Mouse (Mus musculus) neural tube, embryonic 11.5 days (tissue): Measurements from ENCODE around the gene Nup188. TPM values are rescaled to one million over a fixed set of nuclear protein-coding genes. Genes with fewer than 3 reads are reported as not detected.

ENCODE experiments used
- ATAC-seq: fragments of 200-750 bp; cut with Nextera tagmentation; 2 replicates; pipeline ENCODE4 v1.8.0; 2017; ENCODE audit warnings: moderate number of reproducible peaks, mild to moderate bottlenecking, moderate TSS enrichment, moderate library complexity; ENCODE audit not compliant: insufficient read depth, low FRiP score, low TSS enrichment
- DNase-seq: peaks from one replicate; pipeline ENCODE4 v3.0.0-alpha.2; 2015; ENCODE audit warnings: low spot score
- H3K27ac ChIP-seq: fragments of 300-500 bp; sonication (generic); 2 replicates; pipeline ENCODE4 v1.5.1; 2014; ENCODE audit warnings: low read depth, mild to moderate bottlenecking, low read length
- H3K27me3 ChIP-seq: fragments of 300-500 bp; sonication (generic); 2 replicates; pipeline ENCODE4 v1.6.1; 2014; ENCODE audit warnings: mild to moderate bottlenecking, low read length, mixed read lengths; ENCODE audit not compliant: control insufficient read depth, insufficient read depth
- H3K36me3 ChIP-seq: fragments of 300-500 bp; sonication (generic); 2 replicates; pipeline ENCODE4 v1.6.1; 2014; ENCODE audit warnings: mild to moderate bottlenecking, low read length, moderate library complexity, mixed read lengths; ENCODE audit not compliant: control insufficient read depth, insufficient read depth
- H3K4me1 ChIP-seq: fragments of 300-500 bp; sonication (generic); 2 replicates; pipeline ENCODE4 v1.6.1; 2014; ENCODE audit warnings: low read length, mixed read lengths; ENCODE audit not compliant: control insufficient read depth, insufficient read depth
- H3K4me2 ChIP-seq: fragments of 300-500 bp; sonication (generic); 2 replicates; pipeline ENCODE4 v1.6.1; 2014; ENCODE audit warnings: low read depth, mild to moderate bottlenecking, moderate library complexity
- H3K4me3 ChIP-seq: fragments of 300-500 bp; sonication (generic); 2 replicates; pipeline ENCODE4 v1.5.1; 2014; ENCODE audit warnings: low read depth, low read length
- H3K9ac ChIP-seq: fragments of 300-500 bp; sonication (generic); 2 replicates; pipeline ENCODE4 v1.6.1; 2014; ENCODE audit warnings: mild to moderate bottlenecking, low read length
- H3K9me3 ChIP-seq: fragments of 300-500 bp; sonication (generic); 2 replicates; pipeline ENCODE4 v1.6.1; 2016; ENCODE audit warnings: low read length; ENCODE audit not compliant: control insufficient read depth
- WGBS: fragments of 180-500 bp; shearing (Covaris S2); extraction: QIAGEN DNeasy Blood & Tissue Kit; methylation state at CpG from one replicate; pipeline ENCODE4 v1.1.7; 2014; 5-methylcytosine and 5-hydroxymethylcytosine counted together
- polyA plus RNA-seq: library from polyadenylated mRNA; unstranded; fragments of >200 nt; fragmentation: Nextera tagmentation; extraction: Ambion mirVana; gene quantifications from 2 replicates; pipeline ENCODE4 v1.2.1, GENCODE M21; 2014

Gene Nup188
- polyA plus RNA-seq, 1 experiment from 2014 or later = 60.0 TPM

DNA sequence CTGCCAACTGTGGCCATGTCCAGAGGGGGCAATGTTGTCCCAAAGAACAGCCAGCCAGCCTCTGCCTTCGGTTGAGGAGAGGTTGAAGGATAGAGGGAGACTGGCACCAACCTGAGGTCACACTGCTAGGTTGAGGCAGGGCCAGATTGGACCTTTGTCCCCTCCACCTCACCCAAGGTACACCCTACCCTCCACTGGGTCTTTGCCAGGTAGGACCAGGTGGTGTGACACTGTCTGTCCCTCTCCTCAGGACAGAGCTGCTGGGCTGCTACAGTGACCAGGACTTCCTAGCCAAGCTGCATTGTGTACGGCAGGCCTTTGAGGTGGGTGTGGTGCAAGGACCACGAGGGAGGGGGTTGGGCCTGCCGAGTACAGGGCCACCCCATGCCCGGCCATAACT, 91.5 kb downstream of the Nup188 start:
- no peaks in the 10 kb centered on the region for H3K4me1 ChIP-seq
- ATAC-seq (no peak), DNase-seq (no peak)
- H3K36me3 ChIP-seq = peaks cover 18% of the 10 kb centered on the region
- WGBS = 92% methylated on average over 5 of the region's 5 CpGs
- H3K9me3 ChIP-seq = no peaks in the 10 kb centered on the region
- no peak overlapping the region for H3K27ac ChIP-seq
- no peak overlapping the region for H3K9ac ChIP-seq
- H3K4me2 ChIP-seq = no peak overlapping the region
- no peak overlapping the region for H3K4me3 ChIP-seq
- no peaks in the 10 kb centered on the region for H3K27me3 ChIP-seq

DNA sequence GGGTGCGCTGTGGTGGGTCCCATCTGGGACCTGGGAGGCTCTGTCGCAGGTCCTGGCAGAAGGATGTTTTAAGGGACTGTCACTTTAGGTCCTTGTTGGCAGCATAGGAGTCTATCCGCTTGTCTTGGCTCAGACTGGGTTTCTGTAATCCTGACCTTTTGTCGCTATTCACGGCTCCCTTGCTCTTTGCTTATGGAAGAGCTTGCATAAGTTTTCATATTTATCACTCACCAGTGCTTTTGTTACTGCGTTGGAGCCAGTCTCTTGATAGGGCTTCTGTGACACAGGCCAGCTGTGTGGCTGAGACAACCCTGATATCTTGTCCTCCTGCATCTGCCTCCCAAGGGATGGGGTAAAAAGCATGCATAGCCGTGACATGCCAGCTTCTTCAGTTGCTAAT, 93.1 kb downstream of the Nup188 start:
- ATAC-seq (no peak), DNase-seq (no peak)
- 95% methylated on average over 7 of the region's 7 CpGs for WGBS
- no peak overlapping the region for H3K4me3 ChIP-seq
- no peak overlapping the region for H3K9ac ChIP-seq
- no peaks in the 10 kb centered on the region for H3K9me3 ChIP-seq
- no peak overlapping the region for H3K27ac ChIP-seq
- H3K4me2 ChIP-seq = no peak overlapping the region
- no peaks in the 10 kb centered on the region for H3K27me3 ChIP-seq
- no peaks in the 10 kb centered on the region for H3K4me1 ChIP-seq
- H3K36me3 ChIP-seq = peaks cover 24% of the 10 kb centered on the region

DNA sequence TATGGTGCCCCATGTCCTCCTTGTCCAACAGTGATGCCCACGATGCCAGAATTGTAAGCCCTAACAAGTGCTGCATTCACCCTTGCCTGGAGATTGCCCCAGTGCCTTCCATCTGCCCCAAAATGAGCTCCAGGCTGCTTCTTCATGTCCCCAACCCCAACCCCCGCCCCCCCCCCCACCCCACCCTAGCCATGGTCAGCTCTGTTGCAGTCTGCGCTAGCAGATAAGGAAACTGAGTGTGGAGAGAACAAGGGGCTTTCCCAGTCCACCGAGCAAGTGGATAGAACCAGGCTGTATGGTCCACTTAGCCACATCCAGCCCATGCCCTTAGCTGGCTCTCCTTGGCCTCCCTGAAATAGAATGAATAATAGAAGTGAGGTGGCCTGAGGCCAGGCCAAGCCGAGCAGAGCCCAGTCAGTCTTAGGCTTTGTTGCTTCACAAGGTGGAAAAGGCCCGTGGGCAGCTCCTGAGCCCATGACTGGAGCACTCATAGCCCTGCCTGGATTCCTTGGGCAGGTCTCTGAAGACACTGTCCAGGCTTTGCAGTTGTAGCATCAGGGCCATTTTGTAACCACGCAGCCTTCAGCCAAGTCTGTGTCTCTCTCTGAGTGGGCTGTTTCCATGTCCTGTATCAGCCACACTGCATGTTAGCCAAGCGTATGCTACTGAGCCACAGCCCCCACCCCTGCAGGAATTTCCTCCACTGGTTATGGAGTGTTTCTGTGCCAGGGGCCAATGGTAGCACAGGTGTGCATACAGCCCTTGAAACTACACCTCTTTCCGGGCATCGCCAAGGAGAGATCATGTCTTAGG, 94.6 kb downstream of the Nup188 start:
- DNase-seq = no peak
- WGBS = 92% methylated on average over 9 of the region's 10 CpGs
- Histone ChIP-seq H3K9me3 (no peaks in the 10 kb centered on the region), H3K9ac (no peak overlapping the region), H3K27ac (no peak overlapping the region), H3K4me3 (no peak overlapping the region), H3K4me2 (no peak overlapping the region), H3K27me3 (no peaks in the 10 kb centered on the region), H3K4me1 (no peaks in the 10 kb centered on the region), H3K36me3 (peaks cover 25% of the 10 kb centered on the region)
- no peak for ATAC-seq

DNA sequence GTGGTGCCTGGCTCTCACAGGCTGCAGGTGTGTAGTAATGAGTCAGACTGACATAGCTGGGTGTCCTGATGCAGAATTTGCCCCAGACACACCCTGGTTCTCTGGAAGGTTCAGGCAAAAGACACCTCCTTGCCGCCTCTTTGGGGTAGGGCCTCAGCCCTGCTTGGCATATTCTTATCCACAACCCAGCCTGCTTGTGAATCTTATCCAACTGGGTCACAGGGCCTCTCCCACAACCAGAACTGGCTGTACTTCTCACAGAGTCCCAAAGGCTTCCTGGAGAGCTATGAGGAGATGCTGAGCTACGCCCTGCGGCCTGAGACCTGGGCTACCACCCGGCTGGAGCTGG, 95.2 kb downstream of the Nup188 start:
- H3K4me3 ChIP-seq = no peak overlapping the region
- no peaks in the 10 kb centered on the region for H3K9me3 ChIP-seq
- ATAC-seq (no peak), DNase-seq (no peak)
- H3K27me3 ChIP-seq = no peaks in the 10 kb centered on the region
- H3K36me3 ChIP-seq = peaks cover 26% of the 10 kb centered on the region
- no peak overlapping the region for H3K27ac ChIP-seq
- no peak overlapping the region for H3K4me2 ChIP-seq
- no peaks in the 10 kb centered on the region for H3K4me1 ChIP-seq
- WGBS = 91% methylated on average over 4 of the region's 4 CpGs
- H3K9ac ChIP-seq = no peak overlapping the region

DNA sequence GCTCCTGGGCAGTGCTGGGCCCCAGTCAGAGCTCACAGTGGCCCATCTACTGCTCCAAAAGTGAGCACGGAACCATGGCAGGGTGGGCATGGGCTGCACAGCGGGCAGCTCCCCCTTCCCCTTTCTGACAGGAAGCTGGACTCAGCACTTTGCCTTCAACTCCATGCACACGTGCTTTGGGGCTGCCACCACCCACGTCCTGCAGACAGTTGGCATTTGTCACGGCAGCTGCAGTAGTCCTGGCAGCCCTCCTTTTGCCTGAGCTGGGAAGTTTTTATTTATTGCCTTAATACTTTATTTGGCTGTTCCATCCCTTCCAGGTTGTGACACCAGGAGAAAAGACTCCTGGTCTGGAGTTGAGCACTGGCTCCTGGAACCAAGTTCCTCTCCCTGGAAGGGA, 98.6 kb downstream of the Nup188 start:
- ATAC-seq (no peak), DNase-seq (no peak)
- peaks cover 15% of the 10 kb centered on the region for H3K36me3 ChIP-seq
- no peaks in the 10 kb centered on the region for H3K4me1 ChIP-seq
- H3K9me3 ChIP-seq = no peaks in the 10 kb centered on the region
- no peak overlapping the region for H3K4me2 ChIP-seq
- H3K9ac ChIP-seq = no peak overlapping the region
- no peak overlapping the region for H3K27ac ChIP-seq
- H3K4me3 ChIP-seq = no peak overlapping the region
- 87% methylated on average over 5 of the region's 5 CpGs for WGBS
- H3K27me3 ChIP-seq = no peaks in the 10 kb centered on the region

DNA sequence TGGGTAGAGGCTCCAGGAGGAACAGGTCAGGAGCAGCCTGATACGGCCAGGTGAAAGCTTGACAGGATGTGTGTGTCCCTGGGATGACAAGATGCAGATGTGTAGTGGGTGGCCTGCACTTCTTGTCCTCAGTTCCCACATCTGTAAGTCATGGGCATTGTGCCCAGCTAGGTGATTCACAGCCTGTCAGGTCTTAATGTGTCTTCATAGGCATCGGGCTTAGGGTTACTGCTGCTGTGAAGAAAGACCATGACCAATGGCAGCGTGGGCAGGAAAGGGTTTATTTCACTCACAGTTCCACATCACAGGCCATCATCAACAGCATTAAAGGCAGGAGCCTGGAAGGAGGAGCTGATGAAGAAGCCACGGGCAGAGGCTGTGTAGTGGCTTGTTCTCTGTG, 99.4 kb downstream of the Nup188 start:
- Histone ChIP-seq H3K9me3 (no peaks in the 10 kb centered on the region), H3K27ac (no peak overlapping the region), H3K27me3 (no peaks in the 10 kb centered on the region), H3K36me3 (peaks cover 15% of the 10 kb centered on the region), H3K4me3 (no peak overlapping the region), H3K4me1 (no peaks in the 10 kb centered on the region), H3K4me2 (no peak overlapping the region), H3K9ac (no peak overlapping the region)
- no peak for DNase-seq
- no peak for ATAC-seq
- WGBS = 93% methylated on average over 4 of the region's 4 CpGs

DNA sequence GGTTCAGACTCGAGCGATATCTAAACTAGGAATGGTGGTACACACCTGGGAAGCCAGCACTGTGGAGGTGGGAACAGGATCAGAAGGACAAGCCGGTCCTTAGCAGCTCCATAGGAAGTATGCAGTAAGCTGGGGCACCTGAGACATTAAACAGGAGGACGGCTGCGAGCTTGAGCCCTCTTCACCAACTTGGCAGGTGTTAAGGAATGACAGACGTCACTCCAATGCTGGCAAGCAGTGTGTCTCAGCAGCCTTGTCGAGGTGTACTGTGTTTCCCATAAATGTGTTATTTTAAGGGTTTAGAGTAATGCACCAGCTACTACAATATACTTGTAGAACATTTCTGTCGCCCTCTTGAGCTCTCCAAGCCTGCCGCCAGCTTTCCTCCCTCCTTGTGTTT, 100.7 kb downstream of the Nup188 start:
- no peak overlapping the region for H3K4me2 ChIP-seq
- WGBS = 92% methylated on average over 9 of the region's 9 CpGs
- H3K4me1 ChIP-seq = no peaks in the 10 kb centered on the region
- ATAC-seq (no peak), DNase-seq (no peak)
- H3K27me3 ChIP-seq = no peaks in the 10 kb centered on the region
- H3K9me3 ChIP-seq = no peaks in the 10 kb centered on the region
- no peak overlapping the region for H3K9ac ChIP-seq
- H3K27ac ChIP-seq = no peak overlapping the region
- peaks cover 10% of the 10 kb centered on the region for H3K36me3 ChIP-seq
- no peak overlapping the region for H3K4me3 ChIP-seq

DNA sequence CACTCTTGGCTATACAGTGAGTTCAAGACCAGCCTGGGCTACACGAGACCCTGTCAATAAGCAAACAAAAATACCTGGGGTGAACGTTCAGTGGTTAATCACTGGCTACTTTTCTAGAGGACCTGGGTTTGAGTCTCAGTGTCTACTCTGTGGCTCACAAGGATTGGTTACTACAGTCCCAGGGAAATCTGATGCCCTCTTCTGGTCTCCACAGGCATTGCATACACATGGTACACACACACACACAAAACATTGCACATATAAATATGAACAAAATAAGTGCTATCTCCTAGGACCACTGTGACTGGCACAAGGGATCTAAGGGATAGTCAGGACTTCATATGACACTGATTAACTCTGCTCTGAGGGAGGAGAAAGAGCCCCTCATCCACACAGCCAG, 102.8 kb downstream of the Nup188 start:
- Histone ChIP-seq H3K9me3 (no peaks in the 10 kb centered on the region), H3K9ac (no peak overlapping the region), H3K4me2 (no peak overlapping the region), H3K4me3 (no peak overlapping the region), H3K27me3 (no peaks in the 10 kb centered on the region), H3K4me1 (peaks cover 10% of the 10 kb centered on the region), H3K27ac (no peak overlapping the region), H3K36me3 (peaks cover 2% of the 10 kb centered on the region; the same call in 1 of the 2 replicates)
- WGBS = 85% methylated on average over 2 of the region's 2 CpGs
- DNase-seq (no peak), ATAC-seq (no peak)

DNA sequence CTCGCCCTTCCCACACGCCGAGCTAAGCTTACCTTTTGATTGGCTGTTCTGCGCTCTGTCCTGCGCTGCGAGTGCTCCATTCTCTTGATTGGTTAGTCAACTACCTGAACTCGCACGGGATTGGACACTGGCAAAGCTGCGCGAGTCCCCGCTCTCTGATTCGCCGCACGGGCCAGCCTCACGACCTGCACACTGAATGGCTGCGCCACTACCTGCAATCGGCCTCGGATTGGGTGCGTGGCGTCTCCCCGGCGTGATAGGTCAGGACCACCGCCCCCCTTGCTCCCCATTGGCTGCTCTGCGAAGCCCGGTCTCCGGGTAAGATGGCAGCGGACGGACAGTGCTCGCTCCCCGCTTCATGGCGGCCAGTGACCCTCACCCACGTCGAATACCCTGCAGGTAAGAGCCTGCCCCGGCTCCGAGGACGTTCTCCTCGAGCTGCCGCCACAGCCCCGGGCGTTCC, 105.9 kb downstream of the Nup188 start, which contains the start of gene Dolpp1:
Dolpp1 (plus strand) TSS at position 141 of the 463 bp plus-strand sequence.
- H3K9me3 ChIP-seq = no peaks in the 10 kb centered on the region
- H3K27ac ChIP-seq = peak within 1 kb of the TSS; percentile 86
- H3K36me3 ChIP-seq = no peaks in the 10 kb centered on the region; the same call in 1 of the 2 replicates
- peak; percentile 99 for ATAC-seq
- peak within 1 kb of the TSS; percentile 74 for H3K4me2 ChIP-seq
- peak within 1 kb of the TSS; percentile 66 for H3K9ac ChIP-seq
- peak within 1 kb of the TSS; percentile 86 for H3K4me3 ChIP-seq
- peak; percentile 98 for DNase-seq
- WGBS = under 1% methylated on average over 39 of the region's 40 CpGs
- peaks cover 11% of the 10 kb centered on the region for H3K4me1 ChIP-seq
- H3K27me3 ChIP-seq = no peaks in the 10 kb centered on the region
